Mouse (Mus musculus) granulocyte monocyte progenitor cell, adult 5-6 weeks (primary cell): ENCODE data around the gene Hist1h1c. TPM values are rescaled to one million over a fixed set of nuclear protein-coding genes. Genes with fewer than 3 reads are reported as not detected.

Source experiments
- ATAC-seq: replicated peaks from 2 replicates; pipeline ENCODE4 v1.8.0; 2016; ENCODE audit warnings: mild to moderate bottlenecking, moderate TSS enrichment, inconsistent platforms; ENCODE audit not compliant: poor library complexity, severe bottlenecking
- total RNA-seq, 2 experiments: library from RNA; stranded (forward) in 1 of 2; stranded (reverse) in 1 of 2; fragments of 200-712, 200-1000 nt in 1 of 2; fragments of >200 nt in 1 of 2; fragmentation: Nextera tagmentation in 1 of 2; gene quantifications; 2 replicates each; pipeline ENCODE4 v1.2.3; 2014 to 2017

Gene Hist1h1c
- total RNA-seq, 2 experiments from 2014 or later = 61.8 to 737 TPM

GRCm38 (mm10) chr13:23743963-23744362, 5.4 kb downstream of the Hist1h1c start:
- ATAC-seq = no peak

GRCm38 (mm10) chr13:23744421-23745380, 6.1 kb downstream of the Hist1h1c start:
- ATAC-seq = 0 out of 2 replicates have a peak, but pooled peaks have one; percentile 8

- peak; percentile 50 for ATAC-seq
Measured at GRCm38 (mm10) chr13:23745381-23746161, 7.0 kb downstream of the Hist1h1c start, which contains the start of gene Hist1h3c. TSS of gene Hist1h3c (minus strand) at chr13:23745602.

GRCm38 (mm10) chr13:23746201-23747080, 7.8 kb downstream of the Hist1h1c start, which contains the start of gene Hist1h2bb:
TSS of gene Hist1h2bb (plus strand) at chr13:23746734.
- peak; percentile 71 for ATAC-seq

- peak; percentile 3; the same call in 1 of the 2 replicates for ATAC-seq
Measured at GRCm38 (mm10) chr13:23747081-23747891, 8.7 kb downstream of the Hist1h1c start.

GRCm38 (mm10) chr13:23747892-23748288, 9.3 kb downstream of the Hist1h1c start:
- ATAC-seq = no peak

GRCm38 (mm10) chr13:23749563-23750121, 11.0 kb downstream of the Hist1h1c start:
- ATAC-seq = no peak

- ATAC-seq = peak; percentile 45
Measured at GRCm38 (mm10) chr13:23750839-23751477, 12.3 kb downstream of the Hist1h1c start, which contains the start of gene Hist1h2ab. TSS of gene Hist1h2ab (plus strand) at chr13:23751126.

- ATAC-seq = no peak
Measured at GRCm38 (mm10) chr13:23751478-23751956, 12.9 kb downstream of the Hist1h1c start.

GRCm38 (mm10) chr13:23752067-23752741, 13.6 kb downstream of the Hist1h1c start, which contains the start of gene Hist1h3b:
TSS of gene Hist1h3b (plus strand) at chr13:23752267.
- ATAC-seq = peak; percentile 64

GRCm38 (mm10) chr13:23752742-23753172, 14.1 kb downstream of the Hist1h1c start:
- no peak for ATAC-seq

GRCm38 (mm10) chr13:23753314-23754078, 14.9 kb downstream of the Hist1h1c start:
- no peak for ATAC-seq

GRCm38 (mm10) chr13:23755000-23755399, 16.4 kb downstream of the Hist1h1c start:
- ATAC-seq = no peak

- ATAC-seq = peak; percentile 43
Measured at GRCm38 (mm10) chr13:23756790-23757189, 18.2 kb downstream of the Hist1h1c start, which contains the start of gene Hist1h4b. TSS of gene Hist1h4b (plus strand) at chr13:23757013.

GRCm38 (mm10) chr13:23757211-23757773, 18.7 kb downstream of the Hist1h1c start:
- no peak for ATAC-seq

- no peak for ATAC-seq
Measured at GRCm38 (mm10) chr13:23757921-23758320, 19.3 kb downstream of the Hist1h1c start.
